Mouse (Mus musculus): ENCODE measurements around the gene Rhag.

Gene Rhag

DNA sequence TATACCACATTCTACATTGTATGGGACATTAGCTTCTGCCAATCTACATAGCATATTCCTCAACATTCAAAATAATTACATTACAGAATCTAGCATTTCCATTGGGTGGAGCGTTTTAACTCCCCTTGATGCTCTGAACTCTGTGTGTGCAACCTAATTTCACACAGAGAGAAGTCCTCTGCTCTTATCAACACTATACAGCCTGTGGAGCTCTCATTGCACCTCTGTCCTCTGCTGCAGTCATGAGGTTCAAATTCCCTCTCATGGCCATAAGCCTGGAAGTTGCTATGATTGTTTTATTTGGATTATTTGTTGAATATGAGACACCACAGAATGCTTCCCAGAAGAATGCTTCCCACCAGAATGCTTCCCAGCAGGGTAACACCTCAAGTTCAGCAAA is at the start of gene Rhag:
Rhag (plus strand) TSS at position 193 of the 400 bp plus-strand sequence.
- DNase-seq: no peak

DNA sequence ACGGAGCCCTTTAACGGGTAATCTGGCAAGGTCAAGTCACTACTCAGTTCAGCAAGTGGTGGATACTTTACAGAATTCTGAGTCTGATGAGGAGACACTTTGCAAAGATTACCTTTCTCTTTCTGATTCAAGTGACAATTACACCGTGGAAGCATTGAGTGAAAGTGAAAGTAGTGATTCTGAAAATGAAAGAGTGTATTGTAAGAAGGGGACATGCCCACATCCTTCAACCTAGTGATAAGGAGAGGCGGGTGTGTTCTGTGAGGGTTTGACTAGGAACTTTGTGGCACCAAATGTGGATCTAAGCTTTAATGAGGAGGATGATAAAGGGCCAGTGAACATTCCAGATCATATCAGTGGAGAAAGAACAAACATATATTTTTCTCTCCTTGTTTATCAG is 47.3 kb upstream of the Rhag start:
- no peak for DNase-seq

DNA sequence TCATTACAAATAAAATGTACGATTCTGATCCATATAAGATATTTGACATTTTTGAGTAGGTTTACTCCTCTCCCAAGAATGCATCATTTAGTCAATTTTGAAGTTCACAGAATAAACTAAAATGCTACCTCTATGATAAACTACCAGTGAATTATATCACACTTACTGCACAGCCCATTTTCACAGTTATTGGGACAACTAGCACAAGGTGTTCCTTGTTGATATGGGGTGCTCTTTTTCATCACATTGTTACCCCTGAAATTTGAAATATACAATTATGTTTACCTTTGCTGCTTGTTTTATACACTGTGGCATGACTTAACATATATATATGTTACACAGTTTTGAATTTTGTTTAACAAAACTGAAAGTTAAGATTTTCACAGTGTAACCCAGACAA is 43.8 kb upstream of the Rhag start:
- DNase-seq: no peak

DNA sequence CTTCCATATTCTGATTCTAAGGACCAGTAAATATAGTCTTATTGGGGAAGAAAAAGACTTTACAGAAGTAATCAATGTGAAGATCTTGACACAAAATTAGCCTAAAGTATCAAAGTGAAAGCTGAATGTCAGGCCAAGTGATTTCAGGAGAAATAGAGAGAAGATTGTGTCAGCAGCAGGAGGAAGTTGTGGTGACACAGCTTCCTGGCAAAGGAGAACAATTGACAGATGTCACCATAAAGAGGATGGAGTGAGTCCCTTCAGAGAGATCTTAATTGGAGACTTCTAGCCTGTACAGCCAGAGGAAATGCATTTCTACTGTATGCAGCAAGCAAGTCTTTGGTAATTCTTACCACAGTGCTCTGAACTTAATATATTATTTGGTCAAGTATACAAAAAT is 21.0 kb upstream of the Rhag start:
- DNase-seq: no peak

DNA sequence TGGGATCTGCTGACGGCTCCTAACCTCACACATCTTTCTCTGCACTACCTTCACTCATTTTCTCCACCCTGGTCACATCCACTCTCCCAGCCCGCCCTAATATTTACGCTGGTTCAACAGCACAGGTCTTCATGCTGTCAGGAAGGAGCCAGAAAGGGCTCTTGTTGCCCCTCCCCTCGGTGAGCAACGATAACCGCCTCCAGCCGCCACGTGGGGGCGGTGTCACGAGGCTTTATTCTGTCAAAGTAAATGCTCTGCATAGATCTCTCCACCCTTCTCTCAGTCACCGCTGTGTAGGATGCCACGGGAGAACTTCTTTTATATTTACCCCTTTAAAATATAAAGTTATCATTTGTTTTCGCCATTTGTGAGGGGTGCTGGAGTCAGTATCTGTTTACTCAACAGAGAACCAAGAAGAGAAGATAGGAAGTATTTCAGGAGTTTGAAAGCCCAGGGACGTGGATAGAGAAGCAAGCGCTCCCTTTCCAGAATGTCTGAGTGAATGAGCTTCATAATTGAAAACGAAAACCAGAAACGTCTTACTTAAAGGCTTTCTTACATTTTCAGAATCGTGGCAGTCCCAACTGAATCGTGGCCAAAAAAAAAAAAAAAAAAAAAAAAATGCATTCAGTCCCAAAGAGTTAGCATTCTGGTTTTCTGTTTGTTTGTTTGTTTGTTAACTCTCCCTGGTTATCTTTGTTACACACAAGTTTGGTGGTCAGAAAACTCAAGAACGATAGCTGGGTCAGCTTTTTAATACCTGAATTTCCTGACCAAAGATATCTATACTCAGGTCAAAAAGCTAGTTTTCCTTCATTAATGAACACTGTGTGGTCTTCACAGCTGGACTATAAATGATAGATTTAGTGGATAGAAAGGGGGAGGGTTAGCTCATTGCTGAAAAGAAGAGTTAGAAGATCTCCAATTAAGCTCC is 16.7 kb upstream of the Rhag start:
- no peak for DNase-seq

DNA sequence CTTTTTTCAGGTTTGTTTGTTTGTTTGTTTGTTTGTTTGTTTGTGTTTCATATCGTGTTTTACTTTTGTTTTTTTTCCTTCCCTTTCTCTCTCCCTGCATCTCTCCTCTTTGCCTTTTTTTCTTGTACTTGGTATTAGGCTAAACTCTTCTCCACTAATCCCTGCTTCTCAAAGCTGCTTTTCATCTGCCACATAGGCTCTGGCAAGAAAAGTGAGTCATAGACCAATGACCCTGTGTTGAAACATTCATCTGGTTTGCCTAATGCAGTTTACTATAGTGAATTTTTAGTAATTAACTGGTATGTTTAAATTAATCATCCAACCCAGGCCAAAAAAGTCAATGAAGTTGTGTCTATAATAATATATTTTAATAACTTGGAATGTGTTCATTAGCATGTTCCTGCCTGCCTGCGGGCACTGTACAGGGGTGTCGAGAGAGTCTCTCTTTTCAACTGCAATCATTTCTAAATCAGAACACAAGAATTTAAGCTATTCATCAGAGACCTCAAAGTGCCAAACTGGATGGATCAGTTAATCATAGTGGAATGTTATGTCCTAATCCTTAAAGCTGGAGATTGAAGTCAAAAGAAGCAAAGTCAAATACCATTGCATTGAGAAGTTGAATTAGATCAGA is 8.1 kb upstream of the Rhag start:
- no peak for DNase-seq

DNA sequence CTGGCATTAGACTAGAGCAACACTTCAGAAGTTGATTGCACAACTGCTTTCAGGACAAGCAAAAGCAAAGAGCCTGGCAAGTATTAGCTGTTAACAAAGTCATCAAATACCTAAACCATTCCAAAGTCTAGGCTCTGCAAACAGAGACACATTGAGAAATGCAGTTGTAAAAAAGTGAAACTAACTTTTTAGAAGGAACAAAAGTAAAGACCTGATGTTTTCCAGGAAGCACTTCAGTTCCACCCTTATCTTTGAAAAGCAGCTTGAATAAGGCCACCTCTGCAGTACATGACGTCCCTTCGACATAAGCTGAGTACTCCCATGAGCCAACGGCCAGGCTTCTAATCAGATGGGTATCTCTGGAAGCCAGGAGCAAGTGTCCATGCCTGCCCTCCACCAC is 4.4 kb upstream of the Rhag start:
- DNase-seq: no peak

DNA sequence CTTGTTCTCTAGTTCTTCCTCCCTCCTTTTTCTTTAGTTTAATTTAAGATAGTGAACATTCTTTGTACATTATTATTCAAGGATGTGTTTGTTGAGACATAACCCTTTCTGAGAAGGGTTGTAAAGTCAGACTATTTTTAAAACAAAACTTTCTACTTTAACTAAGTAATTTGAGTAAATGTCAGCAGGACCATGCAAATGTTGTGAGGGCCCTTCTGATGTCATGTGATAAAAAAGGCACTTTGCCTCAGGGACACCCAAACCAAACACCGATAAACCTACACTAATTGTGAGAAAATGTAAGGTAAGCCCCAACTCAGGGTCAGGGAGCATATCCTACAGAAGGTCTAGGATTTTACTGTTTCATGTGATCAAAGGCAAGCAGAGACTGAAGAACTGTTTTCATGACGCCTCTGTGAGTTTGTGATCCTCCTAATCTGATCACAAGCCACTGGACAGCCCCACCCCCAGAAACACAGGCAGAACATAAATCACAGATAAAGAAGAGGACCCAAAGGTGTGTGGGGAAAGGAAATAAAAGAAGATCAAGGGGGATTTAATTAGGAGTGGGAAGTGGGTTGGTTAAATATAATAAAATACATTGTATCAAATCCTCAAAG is 3.9 kb upstream of the Rhag start, which contains the start of gene Crisp2:
Crisp2 (minus strand) TSS at position 51 of the 620 bp plus-strand sequence.
- no peak for DNase-seq

DNA sequence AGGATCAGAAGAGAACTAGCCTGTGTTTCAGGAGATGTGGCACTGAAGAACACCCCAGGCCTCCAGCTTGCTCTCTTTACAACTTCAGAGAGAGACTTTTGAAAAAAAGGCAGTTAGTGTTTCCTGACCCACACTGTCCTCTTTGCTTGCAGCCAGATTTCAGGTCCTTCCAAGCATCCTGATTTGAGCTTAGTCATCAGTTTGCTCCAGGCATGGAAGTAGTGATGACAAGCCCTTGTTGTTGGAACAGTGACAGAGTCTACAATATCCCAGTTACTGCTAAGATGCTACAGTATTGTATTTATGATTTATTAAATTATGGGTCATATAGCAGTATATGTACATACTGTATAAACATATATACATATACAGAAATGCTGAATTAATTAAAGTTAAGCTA is 2.9 kb upstream of the Rhag start:
- no peak for DNase-seq

DNA sequence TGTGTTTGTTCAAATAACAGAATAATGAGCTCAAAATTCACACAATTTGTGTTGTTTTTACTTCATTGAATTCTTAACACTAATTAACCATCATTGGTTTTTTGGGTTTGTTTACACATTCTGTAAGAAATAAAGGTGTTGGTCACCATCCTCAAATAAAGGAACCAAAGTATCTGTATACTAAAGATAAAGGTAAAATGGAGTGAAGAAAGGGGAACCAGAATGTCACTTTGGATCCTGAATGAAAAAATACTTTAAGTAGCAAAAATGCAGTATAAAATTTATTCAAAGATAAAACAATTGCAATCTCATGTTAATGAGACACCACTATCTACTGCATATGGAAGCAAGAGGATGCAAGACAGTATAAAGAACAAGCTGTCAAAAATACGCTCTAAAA is 634 bp downstream of the Rhag start:
- no peak for DNase-seq

DNA sequence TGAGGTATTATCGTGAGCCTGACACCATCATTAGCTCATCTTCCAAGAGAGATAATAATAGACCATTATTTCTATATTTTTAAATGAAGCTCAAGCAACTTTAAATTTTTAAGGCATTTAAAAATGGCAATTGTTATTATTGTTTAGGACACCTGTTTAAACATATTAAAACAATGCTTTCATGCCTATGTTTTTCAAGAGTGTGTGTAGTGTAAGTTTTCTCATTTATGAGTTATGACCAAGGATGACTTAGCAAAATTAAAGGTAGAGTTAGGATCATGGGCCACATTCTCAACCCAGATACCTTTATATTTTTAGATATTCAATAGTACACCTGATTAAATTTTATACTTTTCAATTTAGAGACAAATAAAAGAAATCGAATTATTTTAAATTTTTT is 1.3 kb downstream of the Rhag start:
- no peak for DNase-seq

DNA sequence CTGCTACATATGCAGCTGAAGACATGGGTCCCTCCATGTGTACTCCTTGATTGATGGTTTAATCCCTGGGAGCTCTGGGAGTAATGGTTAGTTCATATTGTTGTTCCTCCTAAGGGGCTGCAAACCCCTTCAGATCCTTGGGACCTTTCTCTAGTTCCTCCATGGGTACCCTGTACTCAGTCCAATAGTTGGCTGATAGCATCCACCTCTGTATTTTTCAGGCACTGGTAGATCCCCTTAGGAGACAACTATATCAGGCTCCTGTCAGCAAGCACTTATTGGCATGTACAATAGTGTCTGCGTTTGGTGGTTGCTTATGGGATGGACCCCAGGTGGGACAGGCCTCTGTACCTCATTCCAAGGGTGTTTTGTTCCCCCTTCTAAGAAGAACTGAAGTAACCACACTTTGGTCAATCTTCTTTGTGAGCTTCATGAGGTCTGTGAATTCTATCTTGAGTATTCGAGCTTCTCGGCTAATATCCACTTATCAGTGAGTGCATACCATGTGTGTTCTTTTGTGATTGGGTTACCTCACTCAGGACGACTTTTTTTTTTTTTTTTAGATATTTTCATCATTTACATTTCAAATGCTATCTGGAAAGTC is 6.5 kb downstream of the Rhag start:
- no peak for DNase-seq

DNA sequence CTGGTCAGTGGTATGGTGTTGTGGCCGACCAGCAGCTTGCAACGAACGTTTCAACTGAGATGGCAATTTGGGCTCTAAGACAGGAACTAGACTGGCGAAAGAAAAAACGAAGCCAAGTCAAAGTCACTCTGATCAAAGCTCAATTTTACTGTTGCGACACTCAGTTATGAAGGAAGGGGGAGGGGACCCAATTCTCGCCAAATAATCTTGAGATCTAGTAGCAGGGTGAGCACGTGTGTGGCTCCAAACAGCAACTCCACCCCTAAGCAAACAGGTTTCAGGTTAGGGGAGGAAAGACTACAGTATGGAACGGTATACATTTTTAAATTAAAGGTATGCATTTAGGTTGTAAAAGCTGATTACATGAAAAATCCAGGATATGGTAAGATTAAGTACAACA is 10.6 kb downstream of the Rhag start:
- DNase-seq: no peak

DNA sequence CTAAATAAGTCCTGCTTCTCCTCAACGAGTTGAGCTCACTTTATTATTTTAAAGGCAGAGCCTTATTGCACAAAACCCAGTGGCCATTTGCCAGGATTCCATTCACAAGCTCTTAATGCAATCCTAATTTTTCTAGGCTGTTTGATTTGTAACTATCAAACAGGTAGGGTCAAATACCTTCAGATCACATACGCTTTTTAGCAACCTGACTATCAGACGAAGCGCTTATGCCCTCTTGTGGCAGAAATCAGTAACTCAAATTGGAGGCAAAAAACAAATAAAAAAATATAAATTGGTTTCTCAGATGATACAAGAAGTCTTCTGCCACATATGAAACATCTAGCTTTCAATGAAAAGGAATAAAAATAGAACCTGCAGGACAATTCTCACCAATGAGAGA is 12.9 kb downstream of the Rhag start:
- DNase-seq: no peak

DNA sequence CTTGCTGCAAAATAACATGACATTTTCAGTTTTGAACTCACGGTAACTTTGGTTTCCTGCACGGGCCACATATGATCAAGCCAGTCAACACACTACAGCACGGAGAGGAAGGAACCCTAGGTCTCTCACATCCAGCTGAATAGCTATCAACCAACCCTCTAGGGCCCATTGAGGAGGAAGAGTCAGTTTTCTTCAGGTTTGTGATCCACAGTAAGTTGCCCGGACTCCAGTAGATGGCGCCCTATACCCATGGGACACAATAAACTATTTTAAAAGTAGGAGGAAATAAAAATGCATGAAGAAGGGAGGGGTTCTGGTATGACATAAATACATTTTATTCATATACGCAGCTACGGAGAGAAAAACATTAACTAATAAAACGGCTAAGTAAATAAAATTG is 13.6 kb downstream of the Rhag start:
- DNase-seq: no peak

DNA sequence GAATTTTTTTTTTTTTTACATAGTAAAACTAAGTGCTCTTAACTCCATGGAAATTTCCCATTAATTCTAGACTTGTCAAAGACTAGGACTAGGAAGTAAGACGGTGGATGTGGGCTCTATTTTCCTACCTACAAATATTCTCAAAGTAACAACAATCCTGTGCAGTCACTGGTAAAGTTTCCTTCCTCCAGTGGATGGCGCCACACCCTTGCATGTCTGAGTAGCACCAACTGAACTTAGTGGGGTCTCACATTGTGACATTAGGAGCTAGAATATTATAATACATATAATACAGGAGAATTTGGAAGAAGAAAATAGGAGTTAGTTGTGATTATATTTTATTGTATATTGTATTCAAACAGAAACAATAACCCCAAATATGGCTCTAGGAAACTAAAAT is 20.9 kb downstream of the Rhag start:
- no peak for DNase-seq

DNA sequence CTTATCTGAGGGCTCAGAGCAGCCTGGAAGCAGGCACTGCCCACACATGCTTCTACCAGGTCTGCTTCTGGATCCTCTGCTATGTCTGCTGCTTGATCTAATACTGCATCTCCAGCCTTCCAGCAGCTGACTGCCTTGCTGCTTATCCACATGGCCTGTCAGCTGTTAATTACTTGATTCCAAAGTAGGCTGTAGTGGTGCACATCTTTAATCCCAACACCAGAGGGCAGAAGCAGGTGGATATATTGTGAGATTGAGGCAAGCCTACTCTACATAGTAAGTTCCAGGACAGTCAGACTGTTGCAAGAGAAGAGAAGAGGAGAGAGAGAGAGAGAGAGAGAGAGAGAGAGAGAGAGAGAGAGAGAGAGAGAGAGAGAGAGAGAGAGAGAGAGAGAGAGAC is 26.4 kb downstream of the Rhag start:
- no peak for DNase-seq

DNA sequence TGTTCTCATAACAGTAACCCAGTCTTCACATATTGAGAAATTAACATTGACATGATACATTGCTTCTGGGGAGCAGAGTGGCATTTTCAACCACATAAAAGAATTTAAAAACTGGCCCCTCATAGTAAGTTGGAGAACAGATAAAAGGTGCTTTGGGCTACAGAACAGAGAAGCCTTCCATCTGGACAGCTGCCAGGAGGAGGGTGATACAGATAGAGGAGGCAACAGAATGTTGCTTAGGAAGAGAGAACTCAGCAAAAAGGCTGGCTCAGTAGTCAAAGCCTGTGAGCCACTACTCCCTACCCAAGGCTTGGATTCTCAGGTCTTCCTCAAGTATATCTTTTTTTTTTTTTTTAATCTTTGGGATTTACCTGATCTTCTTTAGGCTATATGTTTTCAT is 44.1 kb downstream of the Rhag start:
- DNase-seq: no peak

DNA sequence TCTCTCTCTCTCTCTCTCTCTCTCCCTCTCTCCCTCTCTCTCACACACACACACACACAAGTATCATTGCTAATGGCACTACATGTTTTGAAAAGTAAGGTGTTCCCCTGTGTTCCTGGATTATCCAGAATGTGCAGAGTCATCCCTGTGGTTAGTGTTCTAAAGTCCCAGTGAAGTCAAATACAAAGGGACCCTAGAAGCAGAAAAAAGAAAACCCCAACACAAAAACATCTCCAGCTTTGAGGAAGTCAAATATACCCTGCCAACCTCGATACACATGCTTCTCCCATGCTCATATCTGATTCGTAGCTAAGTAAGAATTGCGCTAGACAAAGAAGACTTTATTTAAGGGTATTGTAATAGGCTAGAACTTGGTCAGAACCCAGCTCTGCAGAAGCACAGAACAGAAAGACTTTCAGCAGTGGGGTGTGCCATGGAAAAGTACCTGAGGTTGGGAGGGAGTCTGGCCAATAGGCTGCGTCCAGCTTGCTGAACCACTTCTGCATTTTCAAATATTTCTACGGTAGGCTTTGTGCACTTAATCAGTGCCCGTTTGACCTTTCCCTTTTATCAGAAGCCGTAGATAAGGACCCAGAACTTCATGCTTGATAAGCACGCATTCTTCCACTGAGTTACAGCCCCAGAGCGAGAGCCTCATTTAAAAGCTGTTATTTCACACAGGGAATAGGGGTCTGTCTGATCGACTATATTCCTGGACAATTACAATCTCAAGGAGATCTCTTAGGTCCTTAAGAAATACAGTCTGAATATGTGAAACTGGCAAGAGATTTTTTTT is 58.2 kb downstream of the Rhag start:
- no peak for DNase-seq

DNA sequence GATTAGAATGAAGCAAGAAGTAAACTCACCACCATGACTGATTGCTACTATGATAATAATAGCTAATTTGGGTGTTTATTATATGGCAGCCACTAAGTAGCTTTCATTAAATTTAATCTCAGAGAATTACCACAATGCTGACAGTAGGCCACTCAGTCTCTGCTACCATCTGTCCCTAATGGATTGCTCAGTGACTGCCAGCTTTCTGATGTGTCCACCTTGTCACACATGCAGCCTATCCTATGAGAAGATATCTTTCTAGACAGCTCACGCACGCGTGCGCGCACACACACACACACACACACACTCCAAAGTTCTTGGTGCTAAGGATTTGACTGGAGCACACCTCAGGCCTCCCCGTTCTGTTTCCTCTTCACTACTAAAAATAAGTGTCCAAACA is 61.7 kb downstream of the Rhag start:
- no peak for DNase-seq

DNA sequence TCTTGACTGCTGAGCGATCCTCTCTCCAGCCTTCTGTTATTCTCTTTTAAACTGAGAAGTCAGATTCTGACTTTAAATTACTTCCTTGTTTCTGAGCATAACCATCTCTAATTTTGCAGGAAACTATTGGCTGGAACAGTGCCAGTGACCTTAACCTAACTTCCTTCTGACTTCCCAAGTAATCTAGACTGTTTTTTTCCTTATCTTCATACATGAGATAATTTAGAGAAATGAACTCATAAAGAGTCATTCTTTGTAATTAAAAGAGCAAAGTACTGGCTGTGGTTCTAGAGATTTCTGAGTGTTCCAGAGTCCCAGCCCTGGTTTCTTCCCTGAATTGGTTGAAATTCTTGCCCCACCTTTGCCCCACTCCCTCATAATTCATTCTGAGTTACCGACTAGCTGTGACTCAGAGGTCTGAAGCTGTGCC is 62.7 kb downstream of the Rhag start:
- no peak for DNase-seq

DNA sequence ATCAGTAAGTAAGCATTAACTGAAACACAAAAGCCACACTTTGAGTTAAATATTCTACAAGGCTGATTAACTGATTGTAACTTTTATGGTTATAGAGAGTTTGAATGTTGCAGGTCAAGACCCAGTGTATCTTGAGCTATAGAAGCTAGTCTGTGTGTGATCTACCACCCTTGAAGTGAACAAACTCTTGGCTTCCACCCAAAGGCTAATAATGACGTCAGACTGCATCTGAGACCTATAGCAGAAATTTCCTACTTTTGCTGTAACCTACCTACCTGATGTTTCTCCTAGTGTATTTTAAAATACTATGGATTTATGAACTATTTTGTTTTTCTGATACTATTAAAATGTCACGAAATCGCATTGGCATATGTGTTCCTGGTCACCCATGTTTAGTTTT is 63.8 kb downstream of the Rhag start:
- DNase-seq: no peak

DNA sequence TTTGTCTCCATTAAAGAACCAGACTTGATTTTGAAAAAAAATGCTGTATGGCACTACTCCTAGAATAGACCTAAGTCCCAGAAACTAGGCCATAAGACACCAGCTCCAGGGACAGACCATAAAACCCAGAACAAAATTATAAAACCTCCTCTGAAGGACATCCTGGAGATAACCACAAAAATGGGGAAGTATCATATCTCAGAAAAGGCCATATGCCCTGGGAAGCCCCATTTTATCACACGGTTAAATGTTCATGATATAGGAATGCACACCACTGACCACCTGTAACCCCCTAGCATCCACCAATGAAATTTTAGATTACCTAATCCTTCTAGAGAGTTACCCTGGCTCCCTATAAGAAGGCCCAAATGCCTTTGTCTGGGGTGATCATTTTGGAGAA is 64.6 kb downstream of the Rhag start:
- DNase-seq: no peak
